Mouse (Mus musculus): ENCODE data around the gene Olfr1034.
"Not testable (repeated sequence)": the region's sequence is repeated elsewhere in the genome, so short reads cannot be mapped to it uniquely, and the experiment has no call there.

Olfr1034 gene

GRCm38 (mm10) chr2:86045561-86045960 lies at the start of gene Olfr1034:
Olfr1034 (plus strand) TSS chr2:86045861.
- no peak for DNase-seq (ENCODE audit: low read depth, low spot score)

GRCm38 (mm10) chr2:86005240-86005639 lies 40.4 kb upstream of the Olfr1034 start, which contains the start of gene Olfr1032:
Olfr1032 (plus strand) TSS chr2:86005540.
- no peak for DNase-seq (ENCODE audit: low read depth, low spot score)

- not testable (repeated sequence) for DNase-seq (ENCODE audit: low read depth, low spot score)
These were observed 25.3 kb upstream of the Olfr1034 start, which contains the start of gene Olfr1033 for GRCm38 (mm10) chr2:86020406-86020805. Olfr1033 (plus strand) TSS chr2:86020633.

DNA sequence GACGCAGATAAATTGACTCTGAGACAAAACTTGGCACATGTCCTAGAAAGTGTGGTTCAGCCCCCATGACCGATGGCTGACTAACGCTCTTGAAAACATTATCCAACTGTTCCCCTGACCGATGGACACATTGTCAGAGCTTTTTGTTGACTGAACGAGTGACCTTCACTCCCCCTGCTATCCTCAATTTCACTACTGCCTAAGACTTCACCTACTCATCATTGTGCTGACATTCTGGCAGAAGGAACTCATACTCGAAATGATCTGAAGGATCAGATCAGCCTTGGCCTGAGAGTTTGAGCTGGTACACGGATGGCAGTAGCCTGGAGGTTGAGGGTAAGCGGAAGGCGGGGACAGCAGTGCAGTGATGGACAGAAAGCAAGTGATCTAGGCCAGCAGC lies 24.1 kb upstream of the Olfr1034 start:
- DNase-seq (ENCODE audit: low read depth, low spot score), result not testable (repeated sequence)

- DNase-seq (ENCODE audit: low read depth, low spot score), result not testable (repeated sequence)
These were observed 5.1 kb downstream of the Olfr1034 start for GRCm38 (mm10) chr2:86050777-86051176.

DNA sequence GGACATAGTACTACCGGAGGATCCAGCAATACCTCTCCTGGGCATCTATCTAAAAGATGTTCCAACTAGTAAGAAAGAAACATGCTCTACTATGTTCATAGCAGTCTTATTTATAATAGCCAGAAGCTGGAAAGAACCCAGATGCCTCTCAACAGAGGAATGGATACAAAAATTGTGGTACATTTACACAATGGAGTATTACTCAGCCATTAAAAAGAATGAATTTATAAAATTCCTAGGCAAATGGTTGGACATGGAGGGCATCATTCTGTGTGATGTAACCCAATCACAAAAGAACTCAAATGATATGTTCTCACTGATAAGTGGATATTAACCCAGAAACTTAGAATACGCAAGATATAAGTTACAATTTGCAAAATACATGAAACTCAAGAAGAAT lies 18.1 kb downstream of the Olfr1034 start:
- not testable (repeated sequence) for DNase-seq (ENCODE audit: low read depth, low spot score)

GRCm38 (mm10) chr2:86070189-86070588 lies 24.5 kb downstream of the Olfr1034 start:
- no peak for DNase-seq (ENCODE audit: low read depth, low spot score)

DNA sequence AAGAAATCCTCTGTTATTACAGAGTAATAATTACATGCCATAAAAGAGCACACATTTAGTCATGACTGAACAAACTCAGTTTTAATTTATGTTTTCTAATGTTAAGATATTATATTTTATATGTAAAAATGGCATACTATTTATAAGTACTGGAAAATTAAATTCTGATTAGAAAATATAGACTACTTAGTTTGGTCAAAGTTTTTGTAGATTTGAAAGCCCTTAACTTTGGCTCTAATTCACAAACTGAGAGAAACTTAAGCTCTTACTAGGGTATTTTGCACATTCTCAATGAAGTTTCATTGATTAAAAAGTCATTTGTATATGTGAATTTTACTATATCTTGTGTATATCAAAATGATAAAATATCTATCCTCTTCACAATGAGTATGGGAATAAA lies 28.0 kb downstream of the Olfr1034 start, which contains the start of gene Olfr1036:
Gene Olfr1036 (plus strand): TSS at position 301 of the 400 bp plus-strand sequence.
- not testable (repeated sequence) for DNase-seq (ENCODE audit: low read depth, low spot score)

DNA sequence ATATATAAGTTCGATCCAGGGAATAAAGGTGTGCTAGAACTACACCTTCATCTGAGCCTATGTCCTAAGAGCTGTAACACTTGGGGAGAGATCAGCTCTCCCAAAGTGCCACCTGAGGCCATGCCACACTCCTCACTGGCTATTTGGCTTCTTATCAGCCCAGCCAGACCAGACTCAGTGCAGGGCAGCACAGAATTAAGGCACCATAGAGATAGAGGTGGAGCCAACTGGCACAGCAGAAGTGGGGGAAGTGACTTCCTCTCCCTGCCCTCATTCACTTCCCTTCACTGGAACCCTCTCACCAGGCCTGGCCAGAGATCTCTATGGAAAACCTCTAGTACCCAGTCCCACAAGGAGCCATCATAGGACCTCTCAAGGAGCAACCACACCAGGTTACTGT lies 34.8 kb downstream of the Olfr1034 start:
- DNase-seq (ENCODE audit: low read depth, low spot score), result not testable (repeated sequence)

DNA sequence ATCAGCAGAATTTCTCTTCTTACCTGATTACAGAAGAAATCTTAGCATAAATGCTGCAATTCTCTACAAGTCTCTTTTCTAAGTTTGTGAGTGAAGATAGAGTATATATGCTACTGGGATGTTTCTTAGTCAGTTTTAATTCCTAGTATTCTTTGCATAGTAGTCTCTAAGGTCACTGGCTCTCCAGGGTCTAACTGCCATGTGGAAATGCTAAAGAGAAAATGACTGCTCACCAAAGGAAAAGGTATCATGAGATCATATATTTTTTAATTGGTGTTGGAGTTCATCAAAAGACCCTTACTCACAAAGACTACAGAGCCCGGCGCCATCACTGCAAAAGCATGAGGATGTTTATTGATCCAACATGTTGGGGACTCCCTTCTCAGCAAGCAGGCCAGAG lies 41.6 kb downstream of the Olfr1034 start, which contains the start of gene Olfr1037:
Gene Olfr1037 (minus strand): TSS at position 101 of the 400 bp plus-strand sequence.
- no peak for DNase-seq (ENCODE audit: low read depth, low spot score)

Data from CD4-positive helper T cell, adult 2 months (primary cell).